Mouse (Mus musculus) layer of hippocampus, adult 9-10 months (tissue): ENCODE measurements around the gene Evx2.

Experiments used
- DNase-seq: peaks from one replicate; pipeline ENCODE4 v3.0.0; 2022; ENCODE audit warnings: low spot score

Evx2 gene

DNA sequence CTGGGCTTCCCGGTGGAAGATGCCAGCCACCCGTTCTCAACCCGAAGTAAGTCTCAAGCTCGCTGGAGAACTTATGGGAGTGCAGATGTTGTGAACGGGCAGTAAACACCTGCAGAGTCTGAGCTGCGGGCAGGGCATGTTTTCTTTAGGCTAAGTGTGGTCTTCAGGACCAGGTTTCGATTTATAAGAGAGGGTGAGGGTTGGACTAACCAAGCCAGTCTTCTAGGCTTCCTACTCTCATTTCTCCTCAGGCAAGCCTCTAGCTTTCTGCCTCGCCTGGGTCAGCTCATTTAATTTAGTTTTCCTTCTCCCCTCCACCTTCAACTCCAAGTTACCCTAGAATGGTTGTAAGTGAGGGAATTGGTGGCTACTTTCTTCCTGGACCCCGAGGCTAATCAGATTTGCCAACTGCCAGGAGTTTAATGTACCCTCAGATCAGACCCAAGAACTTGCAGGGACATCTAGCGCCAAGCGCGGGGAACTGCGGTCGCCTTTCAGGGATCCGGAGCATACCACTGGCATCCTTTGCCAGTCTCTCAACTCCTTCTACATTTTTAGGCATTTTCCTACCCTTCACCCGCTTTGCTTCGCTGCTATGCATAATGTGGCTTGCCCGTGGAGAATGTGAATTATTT, 4.1 kb upstream of the Evx2 start:
- DNase-seq: no peak

DNA sequence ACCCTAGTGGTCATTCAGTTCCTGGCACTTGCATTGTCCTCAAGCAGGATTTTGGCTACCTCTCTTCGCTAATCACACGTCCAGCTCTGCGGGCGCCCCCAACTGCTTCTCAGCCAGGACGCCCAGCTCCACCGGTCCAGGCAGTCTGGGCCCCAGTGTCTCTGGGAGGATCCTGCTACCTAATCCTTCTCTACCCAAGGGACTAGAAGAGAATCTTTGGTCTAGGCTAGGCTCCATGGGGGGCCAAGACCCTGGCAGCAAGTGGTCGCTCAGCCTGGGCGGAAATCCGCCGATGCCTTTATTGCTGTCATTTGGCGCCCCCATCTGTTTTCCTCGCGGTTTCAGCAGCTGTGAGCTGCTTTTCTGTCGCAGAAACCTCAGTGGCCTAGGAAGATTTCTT, 2.3 kb upstream of the Evx2 start:
- no peak for DNase-seq

- DNase-seq: no peak
These were observed 1.3 kb upstream of the Evx2 start for GRCm38 (mm10) chr2:74660421-74661375.

DNA sequence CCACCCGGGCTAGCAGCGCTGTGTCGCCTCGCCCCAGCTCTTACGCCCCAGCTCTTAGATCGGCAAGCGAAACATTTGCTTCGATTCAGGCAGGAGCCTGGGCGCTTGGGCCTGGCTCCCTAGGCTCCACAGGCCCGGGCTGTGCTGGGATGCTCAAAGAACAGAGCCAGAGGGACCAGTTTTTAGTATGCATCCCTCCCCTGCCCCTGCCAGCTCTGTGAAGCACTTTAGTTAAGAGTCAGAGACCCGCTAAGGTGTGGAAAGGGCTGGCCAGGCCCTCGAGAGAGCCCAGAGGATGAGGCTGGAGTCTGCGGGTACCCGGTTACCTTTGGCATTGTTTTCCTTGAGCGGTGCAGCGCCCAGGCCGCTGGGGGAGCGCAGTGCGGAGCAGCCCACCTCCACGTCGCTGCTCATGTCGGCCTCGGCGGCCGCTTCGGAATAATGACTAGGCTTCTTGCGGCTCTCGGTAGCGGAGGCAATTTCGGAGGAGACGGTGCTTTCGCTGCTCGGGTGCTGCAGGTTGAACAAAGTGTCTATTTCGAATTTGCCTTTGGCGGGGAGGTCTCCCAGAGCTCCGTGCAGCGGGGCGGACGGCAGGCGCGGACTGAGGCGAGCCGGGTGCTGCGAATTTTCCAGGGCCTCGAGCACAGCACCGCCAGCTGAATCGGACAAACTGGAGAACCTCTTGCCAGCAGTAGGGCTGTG, 538 bp downstream of the Evx2 start:
- no peak for DNase-seq

DNA sequence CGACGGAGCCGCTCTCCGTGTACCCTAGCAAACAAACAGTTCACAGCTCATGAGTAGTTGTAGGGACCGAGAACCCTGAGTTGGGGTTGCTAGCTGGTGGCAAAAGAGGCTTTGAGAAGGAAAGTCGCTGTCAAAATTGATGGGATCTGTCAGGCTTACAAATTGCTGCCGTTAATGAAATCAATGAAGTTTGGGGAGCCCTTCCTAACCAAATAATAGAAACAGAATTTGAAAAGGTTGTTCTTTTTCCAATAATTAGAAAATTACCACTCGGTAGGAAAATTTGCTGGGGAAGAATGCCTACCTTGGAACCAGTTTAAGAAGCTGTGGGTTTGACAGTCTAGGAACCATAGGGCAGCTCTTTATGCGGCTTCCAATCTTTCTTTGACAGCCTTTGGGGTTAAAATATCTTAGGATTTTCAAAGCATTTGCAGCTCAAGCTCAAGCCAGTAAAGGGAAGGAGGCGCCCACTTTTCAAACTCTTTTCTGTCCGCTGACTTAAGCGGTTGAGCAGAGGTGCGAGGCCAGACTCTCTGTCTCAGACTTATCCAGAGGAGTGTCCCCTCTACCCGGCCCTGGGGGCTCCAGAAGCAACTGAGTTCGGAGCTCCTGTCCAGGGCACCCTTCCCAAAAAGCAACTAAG, 1.2 kb downstream of the Evx2 start:
- DNase-seq: no peak

- DNase-seq: no peak
These were observed 1.9 kb downstream of the Evx2 start for GRCm38 (mm10) chr2:74657251-74658023.

GRCm38 (mm10) chr2:74656632-74657021, 2.7 kb downstream of the Evx2 start:
- DNase-seq: no peak

- no peak for DNase-seq
These were observed 3.3 kb downstream of the Evx2 start for GRCm38 (mm10) chr2:74655821-74656631.

- no peak for DNase-seq
These were observed 4.0 kb downstream of the Evx2 start for GRCm38 (mm10) chr2:74655420-74655781.

GRCm38 (mm10) chr2:74654743-74655419, 4.5 kb downstream of the Evx2 start:
- DNase-seq: no peak

DNA sequence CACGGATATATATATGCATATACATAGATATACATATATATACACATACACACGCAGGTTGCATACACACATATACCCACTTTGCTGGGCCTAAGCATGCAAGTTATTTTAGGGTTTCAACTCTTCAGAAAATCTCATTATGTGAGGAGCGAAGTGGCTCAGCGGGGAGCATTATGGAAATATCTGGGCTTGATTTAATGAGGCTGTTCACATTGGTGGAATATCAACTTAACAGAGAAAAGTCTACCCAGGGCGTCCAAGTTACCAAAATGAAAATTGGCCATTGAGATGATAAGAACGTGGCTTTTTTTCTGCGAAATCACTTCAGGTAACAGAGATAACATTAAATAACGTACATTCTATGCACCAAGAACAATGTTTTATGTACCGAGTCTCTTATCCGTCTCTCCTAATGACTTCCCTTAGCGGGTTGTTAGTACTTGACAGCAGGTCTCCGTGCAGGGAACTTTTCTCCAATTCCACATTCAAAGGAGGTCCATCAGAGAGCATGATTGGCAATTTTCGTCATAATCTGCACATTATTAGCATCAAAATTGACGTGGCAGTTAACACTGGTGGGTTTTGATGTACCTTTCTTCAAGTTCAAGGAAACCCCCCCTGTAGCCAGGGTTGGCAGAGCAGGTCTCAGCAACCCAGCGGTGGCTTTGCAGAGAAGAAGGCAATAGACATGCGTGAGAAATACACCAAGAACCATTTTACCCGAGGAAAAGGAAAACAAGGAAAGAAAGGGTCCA, 5.4 kb downstream of the Evx2 start:
- no peak for DNase-seq

DNA sequence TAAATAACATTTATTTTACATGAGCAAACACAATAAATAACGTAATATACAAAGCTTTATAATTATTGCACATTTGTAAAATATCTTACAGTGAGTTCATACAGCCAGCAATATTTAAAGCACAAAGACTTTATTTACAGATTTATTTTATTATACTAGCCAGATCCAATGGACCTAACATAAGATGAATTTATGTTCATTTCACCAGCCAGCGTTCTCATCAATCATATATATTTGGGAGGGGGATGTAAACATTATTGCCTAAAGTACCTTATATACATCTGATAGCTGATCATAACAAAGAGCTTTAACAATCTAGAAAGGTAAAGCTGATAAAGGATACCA, 6.4 kb downstream of the Evx2 start:
- no peak for DNase-seq

- no peak for DNase-seq
These were observed 12.1 kb downstream of the Evx2 start for GRCm38 (mm10) chr2:74647082-74647864.

DNA sequence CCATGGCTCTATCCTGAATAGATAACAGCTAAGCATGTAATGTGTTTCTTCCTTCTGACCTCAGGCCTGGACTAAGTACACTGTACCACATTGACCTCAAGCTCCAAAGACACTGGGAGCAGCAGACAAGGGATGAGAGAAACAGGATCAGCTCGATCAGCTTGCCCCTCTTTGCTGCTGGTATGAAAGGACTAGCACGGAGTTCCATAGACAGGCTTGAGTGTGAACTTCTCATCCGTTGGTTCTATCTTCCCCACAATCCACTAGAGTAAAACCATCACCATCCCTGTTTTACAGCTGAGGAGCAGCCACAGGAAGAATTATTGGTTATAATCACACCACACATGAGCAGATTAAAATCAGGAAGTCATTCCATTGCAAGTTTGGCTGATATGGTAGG, 13.7 kb downstream of the Evx2 start:
- no peak for DNase-seq

- no peak for DNase-seq
These were observed 16.9 kb downstream of the Evx2 start for GRCm38 (mm10) chr2:74642431-74642830.

DNA sequence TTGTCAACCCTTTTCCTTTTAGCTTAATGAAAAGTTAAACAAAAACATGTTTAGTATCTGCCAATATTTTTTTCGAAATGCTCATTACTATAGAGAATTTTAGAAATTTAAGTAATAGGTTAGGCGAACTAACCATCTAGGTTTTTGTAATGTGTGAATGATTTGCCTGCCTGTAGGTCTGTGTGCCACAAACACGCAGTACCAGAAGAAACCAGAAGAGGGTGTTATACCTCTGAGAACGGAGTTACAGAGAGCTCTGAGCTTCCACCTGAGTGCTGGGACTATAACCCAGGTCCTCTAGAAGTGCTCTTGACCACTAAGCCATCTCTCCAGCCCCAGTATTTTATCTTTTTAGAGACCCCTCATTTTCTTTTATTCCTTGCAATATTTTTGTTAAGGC, 23.9 kb downstream of the Evx2 start:
- DNase-seq: no peak

DNA sequence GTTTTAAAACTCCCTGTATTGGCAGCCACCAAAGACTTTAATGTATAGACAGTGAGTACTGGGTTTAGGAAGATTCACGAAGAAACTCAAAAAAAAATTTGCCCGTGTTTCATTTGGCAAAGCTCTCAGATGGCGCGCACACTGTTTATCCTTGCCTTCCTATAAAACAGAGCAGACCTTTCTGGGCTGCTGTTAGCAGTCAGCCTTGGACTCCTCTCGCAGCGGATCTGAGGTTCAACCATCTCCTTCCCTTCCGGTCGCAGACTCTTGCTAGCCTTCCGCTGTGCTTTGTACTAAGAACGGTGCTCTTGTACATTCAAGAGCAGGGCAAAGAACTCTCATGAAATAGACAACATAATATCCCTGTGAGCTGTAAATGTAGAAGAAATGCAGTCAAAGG, 39.0 kb downstream of the Evx2 start:
- DNase-seq: no peak

GRCm38 (mm10) chr2:74619676-74620246, 39.6 kb downstream of the Evx2 start:
- DNase-seq: no peak
